Mouse (Mus musculus): Measurements from ENCODE around the gene Numb.

DNA sequence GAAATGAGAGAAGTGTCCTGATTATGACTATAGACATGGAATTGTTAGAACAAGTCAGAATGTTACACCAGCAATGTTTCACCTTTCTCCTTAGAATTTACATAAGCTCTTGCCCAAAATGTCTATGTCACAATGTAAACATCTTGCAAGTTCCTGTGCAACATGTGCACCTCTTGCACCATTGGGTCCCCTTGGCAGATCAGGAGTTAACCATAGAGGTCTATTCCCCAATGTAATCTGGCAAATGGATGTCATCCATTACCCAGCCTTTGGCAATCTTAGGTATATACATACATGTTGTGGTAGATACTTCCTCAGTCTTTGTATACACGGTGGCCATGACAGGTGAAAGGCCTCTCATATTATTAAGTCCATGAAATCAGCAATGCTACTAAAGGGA is 32.6 kb downstream of the Numb start:
- no peak for TF ChIP-seq CTCF (IDR thresholded peaks at IDR 0.05; ENCODE audit: borderline replicate concordance, extremely low read depth, insufficient read depth, insufficient read length)
- TF ChIP-seq POLR2A (IDR thresholded peaks at IDR 0.05; ENCODE audit: borderline replicate concordance, extremely low read depth, insufficient read depth, insufficient read length, poor library complexity, severe bottlenecking) = no peak
